Mouse (Mus musculus) ES-E14 (cell line): Measurements from ENCODE around the gene Cacna2d2.

Experiments
- CHD2 ChIP-seq: IDR thresholded peaks from 2 replicates; pipeline ENCODE4 v1.6.1; 2014; ENCODE audit warnings: mild to moderate bottlenecking, low read depth, low read length, inconsistent platforms
- HCFC1 ChIP-seq: IDR thresholded peaks from 2 replicates; pipeline ENCODE4 v1.6.1; 2012; ENCODE audit warnings: low read length, inconsistent platforms, borderline replicate concordance; ENCODE audit not compliant: insufficient read depth
- MAFK ChIP-seq: IDR thresholded peaks from 2 replicates; pipeline ENCODE4 v1.6.1; 2014; ENCODE audit warnings: mild to moderate bottlenecking, low read depth, low read length, inconsistent platforms; ENCODE audit not compliant: insufficient read depth
- ZC3H11A ChIP-seq: IDR thresholded peaks from 2 replicates; pipeline ENCODE4 v1.6.1; 2012; ENCODE audit warnings: low read depth, mild to moderate bottlenecking, inconsistent platforms, low read length, borderline replicate concordance
- ZNF384 ChIP-seq: IDR thresholded peaks from 2 replicates; pipeline ENCODE4 v1.6.1; 2012; ENCODE audit warnings: low read depth, low read length, inconsistent platforms

DNA sequence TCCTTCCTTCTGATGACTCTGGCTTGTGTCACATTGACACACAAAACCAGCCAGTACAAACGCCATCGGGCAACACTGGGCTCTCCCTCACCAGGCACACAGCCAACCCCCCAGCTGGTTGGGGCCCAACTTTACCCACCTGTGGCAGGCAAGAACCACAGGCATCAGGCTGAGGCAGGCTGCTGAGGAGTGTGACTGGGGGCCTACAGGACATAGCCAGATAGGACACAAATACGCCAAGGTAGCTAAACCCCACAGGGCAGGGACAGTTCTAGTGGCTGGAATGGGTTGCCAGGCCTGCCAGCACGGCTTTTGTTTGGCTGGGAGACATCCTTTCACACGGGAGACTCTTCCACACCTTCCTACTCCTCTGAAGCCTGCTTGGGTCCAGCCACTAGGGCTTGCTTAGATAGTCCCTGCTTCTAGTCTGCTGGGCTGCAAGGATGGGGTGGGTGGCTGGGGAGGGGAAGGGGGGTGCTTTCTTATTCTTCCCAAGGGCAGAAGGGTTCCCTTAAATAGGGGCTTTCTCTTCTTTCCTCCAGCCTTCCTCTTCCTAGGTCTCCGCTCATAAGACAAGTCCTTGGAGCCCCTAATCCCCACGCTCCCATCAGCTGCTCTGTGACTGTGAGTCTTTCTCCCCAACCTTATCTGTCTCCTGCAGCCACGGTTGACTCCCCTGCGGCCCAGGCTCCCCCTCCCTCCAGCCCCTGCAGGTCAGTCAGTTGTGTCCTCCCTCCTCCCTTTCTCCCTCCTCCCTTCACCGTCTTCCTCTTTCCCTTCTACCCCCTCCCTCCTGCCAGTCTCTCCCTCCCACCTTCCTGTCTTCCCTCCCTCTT lies 29.9 kb upstream of the Cacna2d2 start:
- TF ChIP-seq MAFK, result no peak
- no peak for TF ChIP-seq ZC3H11A
- no peak for TF ChIP-seq ZNF384
- TF ChIP-seq CHD2, result no peak
- no peak for TF ChIP-seq HCFC1
